24 mouse cellular contexts compared by ENCODE assay signal in genomic region chr11:98481231-98481630, GRCm38 (mm10). TPM values are rescaled to one million over a fixed set of nuclear protein-coding genes. Genes with fewer than 3 reads are reported as not detected.
A peak's percentile ranks its signal among the peaks of the same experiment; 100 is the strongest.
DNase-seq lines count a peak whose midpoint lies in the region; ATAC-seq lines count a peak whose summit lies in the region.
"Had no signal": no experiment of that assay in that cellular context is flagged by ENCODE, and none has a peak within 500 bp of the region (broad histone marks: within the 10 kb centered on the region; RNA-seq: fewer than 3 reads in every experiment).

No protein-coding gene starts in this region.

- H3K4me1 ChIP-seq in midbrain, embryonic 16.5 days (ENCODE audit: control insufficient read depth, insufficient read depth, low read length) = no peaks in the 10 kb centered on the region
- H3K4me1 ChIP-seq: forebrain, embryonic 13.5 days; hindbrain, embryonic 12.5 days; intestine, embryonic 15.5 days had no signal

- peak; percentile 49 for DNase-seq in gonadal fat pad, adult 2 months (ENCODE audit: low read depth)
- DNase-seq in retina, embryonic 14.5 days (ENCODE audit: low spot score) = no peak
- no peak for DNase-seq in kidney, postnatal 14 days
- DNase-seq: adrenal gland, postnatal 10 days; B cell, adult 2 months; cerebellum, adult 11 months; cerebellum, adult 8-10 months; cerebellum, postnatal 25 days; forebrain, postnatal 0 days; gastrocnemius, adult 2 months; gastrocnemius, postnatal 25 days; heart, adult 18-20 months; heart, postnatal 10 days; heart, postnatal 4 days had no signal

- no peak overlapping the region for H3K4me3 ChIP-seq in midbrain, embryonic 16.5 days (ENCODE audit: low read depth, low read length)
- H3K4me3 ChIP-seq: embryonic facial prominence, embryonic 13.5 days; forebrain, embryonic 13.5 days; gastrocnemius, adult 2 months; heart, embryonic 10.5 days; hindbrain, embryonic 12.5 days; intestine, embryonic 15.5 days had no signal

- no peak overlapping the region for H3K4me2 ChIP-seq in midbrain, embryonic 16.5 days (ENCODE audit: low read length)
- H3K4me2 ChIP-seq: embryonic facial prominence, embryonic 13.5 days; forebrain, embryonic 13.5 days; hindbrain, embryonic 12.5 days; intestine, embryonic 15.5 days had no signal

- H3K9ac ChIP-seq in midbrain, embryonic 16.5 days (ENCODE audit: low read depth, low read length) = no peak overlapping the region
- H3K9ac ChIP-seq: embryonic facial prominence, embryonic 13.5 days; forebrain, embryonic 13.5 days; forebrain, postnatal 0 days; hindbrain, embryonic 12.5 days; intestine, embryonic 15.5 days had no signal

- ATAC-seq in CD4-positive, CD25-positive, alpha-beta regulatory T cell, adult 4 months = peak; percentile 37
- ATAC-seq in megakaryocyte, adult 5-6 weeks (ENCODE audit: poor library complexity, severe bottlenecking) = peak; percentile 73
- no peak for ATAC-seq in midbrain, embryonic 16.5 days
- ATAC-seq: forebrain, embryonic 13.5 days; forebrain, postnatal 0 days; hindbrain, embryonic 16.5 days; intestine, embryonic 15.5 days had no signal

- WGBS in midbrain, embryonic 16.5 days = 71% methylated on average over 6 of the region's 6 CpGs

- no peaks in the 10 kb centered on the region for H3K9me3 ChIP-seq in midbrain, embryonic 16.5 days (replicated peaks; ENCODE audit: control insufficient read depth, low read length, poor library complexity, severe bottlenecking)
- H3K9me3 ChIP-seq: embryonic facial prominence, embryonic 13.5 days; forebrain, embryonic 13.5 days; G1E; heart, embryonic 10.5 days; hindbrain, embryonic 12.5 days; intestine, embryonic 15.5 days had no signal

- H3K36me3 ChIP-seq in midbrain, embryonic 16.5 days (ENCODE audit: control insufficient read depth, insufficient read depth, low read length) = no peaks in the 10 kb centered on the region
- H3K36me3 ChIP-seq: embryonic facial prominence, embryonic 13.5 days; G1E; heart, embryonic 10.5 days; hindbrain, embryonic 12.5 days; intestine, embryonic 15.5 days had no signal

- H3K27ac ChIP-seq in midbrain, embryonic 16.5 days (ENCODE audit: low read length) = no peak overlapping the region
- H3K27ac ChIP-seq: forebrain, embryonic 13.5 days; gastrocnemius, adult 2 months; heart, embryonic 10.5 days; hindbrain, embryonic 12.5 days; intestine, embryonic 15.5 days had no signal

- H3K27me3 ChIP-seq in midbrain, embryonic 16.5 days (ENCODE audit: control insufficient read depth, insufficient read depth, low read depth, low read length) = no peaks in the 10 kb centered on the region
- H3K27me3 ChIP-seq: embryonic facial prominence, embryonic 13.5 days; hindbrain, embryonic 12.5 days; intestine, embryonic 15.5 days had no signal

RNA-seq across cellular contexts. Expression of gene Grb7, which starts 35.0 kb away (rescaled TPM):
- 1 to 10 TPM; 3.6 to 6.2 TPM for polyA plus RNA-seq in CD4-positive, CD25-positive, alpha-beta regulatory T cell, adult 4 months (2017; shearing (Covaris generic))
- polyA plus RNA-seq in gonadal fat pad, adult 2 months (2012; rRNA removed) = 54.7 and 54.8 TPM in 2 replicates
- total RNA-seq in megakaryocyte, adult 5-6 weeks (2015) = not detected in 2 replicates
- total RNA-seq in megakaryocyte, adult 5-6 weeks (2017) = not detected in 2 replicates
- 0.42 and 0.82 TPM in 2 replicates for polyA plus RNA-seq in midbrain, embryonic 16.5 days (2015; fragmentation: Nextera tagmentation; extraction: Ambion mirVana)
- total RNA-seq: G1E; gastrocnemius, adult 2 months; heart, postnatal 10 days; heart, postnatal 4 days had no signal
- polyA plus RNA-seq: G1E had no signal

RNA-seq across cellular contexts. Expression of gene Mien1, which starts 42.4 kb away (rescaled TPM):
- polyA plus RNA-seq in CD4-positive, CD25-positive, alpha-beta regulatory T cell, adult 4 months (2017; shearing (Covaris generic)) = 100 to 1,000 TPM; 150 to 155 TPM
- polyA plus RNA-seq in gonadal fat pad, adult 2 months (2012; rRNA removed) = 217 and 228 TPM in 2 replicates
- total RNA-seq in megakaryocyte, adult 5-6 weeks (2015) = 56.6 and 65.4 TPM in 2 replicates
- 31.5 and 38.0 TPM in 2 replicates for total RNA-seq in megakaryocyte, adult 5-6 weeks (2017)
- 252 TPM in 2 replicates for polyA plus RNA-seq in midbrain, embryonic 16.5 days (2015; fragmentation: Nextera tagmentation; extraction: Ambion mirVana)
